Mouse (Mus musculus) ES-E14 (cell line): ENCODE data around the gene Swap70.

ENCODE experiments used
- HCFC1 ChIP-seq: IDR thresholded peaks from 2 replicates; pipeline ENCODE4 v1.6.1; 2012; ENCODE audit warnings: low read length, inconsistent platforms, borderline replicate concordance; ENCODE audit not compliant: insufficient read depth
- ZC3H11A ChIP-seq: IDR thresholded peaks from 2 replicates; pipeline ENCODE4 v1.6.1; 2012; ENCODE audit warnings: low read depth, mild to moderate bottlenecking, inconsistent platforms, low read length, borderline replicate concordance
- ZNF384 ChIP-seq: IDR thresholded peaks from 2 replicates; pipeline ENCODE4 v1.6.1; 2012; ENCODE audit warnings: low read depth, low read length, inconsistent platforms

GRCm38 (mm10) chr7:110267014-110267413 lies 45.5 kb downstream of the Swap70 start:
- TF ChIP-seq HCFC1 (no peak), ZC3H11A (no peak), ZNF384 (no peak)
